Comparison of ENCODE assay signal across 16 mouse cellular contexts in the genomic region with DNA sequence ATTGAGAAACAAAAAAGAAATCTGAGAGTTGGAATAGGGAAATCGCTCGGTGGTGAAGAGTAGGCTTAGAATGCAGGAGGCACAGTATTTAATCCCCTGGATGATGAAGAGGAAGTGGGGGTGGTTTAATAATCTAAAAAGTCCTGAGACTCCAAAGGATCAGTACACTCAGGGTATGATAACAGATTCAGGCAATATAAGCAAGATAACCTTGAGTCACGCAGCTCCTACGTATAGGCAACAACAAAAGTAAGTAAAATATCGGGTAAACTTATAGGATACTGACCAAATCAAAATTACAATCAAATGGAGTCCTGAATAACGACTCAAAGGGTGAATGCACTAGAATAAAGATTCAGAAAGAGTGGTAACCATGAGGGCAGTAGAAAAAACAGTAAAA.
"Had no signal": no experiment of that assay in that cellular context is flagged by ENCODE, and none has a peak within 500 bp of the region (broad histone marks: within the 10 kb centered on the region; RNA-seq: fewer than 3 reads in every experiment).

No protein-coding gene starts in this region.

- H3K4me2 ChIP-seq: neural tube, embryonic 13.5 days; neural tube, embryonic 15.5 days; stomach, embryonic 15.5 days had no signal

- H3K27me3 ChIP-seq: neural tube, embryonic 13.5 days; neural tube, embryonic 15.5 days; stomach, embryonic 15.5 days had no signal

- H3K27ac ChIP-seq: neural tube, embryonic 13.5 days; neural tube, embryonic 15.5 days; stomach, embryonic 15.5 days; stomach, postnatal 0 days had no signal

- H3K36me3 ChIP-seq: neural tube, embryonic 13.5 days; neural tube, embryonic 15.5 days; stomach, embryonic 15.5 days had no signal

- H3K4me1 ChIP-seq: neural tube, embryonic 15.5 days; stomach, embryonic 15.5 days had no signal

- H3K9ac ChIP-seq: neural tube, embryonic 13.5 days; neural tube, embryonic 15.5 days; stomach, embryonic 15.5 days had no signal

- H3K4me3 ChIP-seq: neural tube, embryonic 13.5 days; neural tube, embryonic 15.5 days; stomach, embryonic 15.5 days had no signal

- H3K9me3 ChIP-seq: neural tube, embryonic 13.5 days; neural tube, embryonic 15.5 days; stomach, embryonic 15.5 days had no signal

- DNase-seq: retina, postnatal 1 day; right cerebral cortex, adult 18-20 months; right cerebral cortex, postnatal 14 days; right cerebral cortex, postnatal 25 days; right cerebral cortex, postnatal 4 days; spleen, adult 18-20 months; thymus, adult 18-20 months; thymus, adult 2 months; thymus, postnatal 14 days; thymus, postnatal 25 days; thymus, postnatal 36 days; thymus, postnatal 4 days had no signal
